Mouse (Mus musculus): ENCODE measurements at regions not wholly inside any gene's neighbourhood (a gene's known extent, or its start where the extent isn't known, plus 50 kb on each side); places are given as distances from the start of the nearest gene placed in this dataset.
"Not testable (repeated sequence)": the region's sequence is repeated elsewhere in the genome, so short reads cannot be mapped to it uniquely, and the experiment has no call there.

- DNase-seq, result no peak
Observed at GRCm38 (mm10) chr7:116681268-116681667, 177.1 kb downstream of the Nucb2 start.

GRCm38 (mm10) chr7:116700409-116700808 is 196.2 kb downstream of the Nucb2 start:
- DNase-seq, result no peak

- DNase-seq, result peak; percentile 77
Observed at GRCm38 (mm10) chr7:116701466-116702342, 197.5 kb downstream of the Nucb2 start.

- DNase-seq, result no peak
Observed at GRCm38 (mm10) chr7:116702596-116702995, 198.4 kb downstream of the Nucb2 start.

- no peak for DNase-seq
Observed at GRCm38 (mm10) chr7:116711541-116711940, 207.4 kb downstream of the Nucb2 start.

- peak; percentile 3 for DNase-seq
Observed at GRCm38 (mm10) chr7:116713200-116713599, 209.0 kb downstream of the Nucb2 start.

- DNase-seq, result peak; percentile 61
Observed at GRCm38 (mm10) chr7:116715234-116716046, 211.3 kb downstream of the Nucb2 start.

GRCm38 (mm10) chr7:116728379-116728778 is 224.2 kb downstream of the Nucb2 start:
- DNase-seq, result peak; percentile 4

- DNase-seq, result no peak
Observed at GRCm38 (mm10) chr7:116729795-116730194, 225.6 kb downstream of the Nucb2 start.

GRCm38 (mm10) chr7:116735676-116736075 is 231.5 kb downstream of the Nucb2 start:
- no peak for DNase-seq

GRCm38 (mm10) chr7:116736333-116736732 is 232.2 kb downstream of the Nucb2 start:
- DNase-seq, result no peak

- no peak for DNase-seq
Observed at GRCm38 (mm10) chr7:116738009-116738408, 233.8 kb downstream of the Nucb2 start.

GRCm38 (mm10) chr7:116754556-116754955 is 250.4 kb downstream of the Nucb2 start:
- DNase-seq, result no peak

- DNase-seq, result not testable (repeated sequence)
Observed at GRCm38 (mm10) chr7:116792181-116792580, 288.0 kb downstream of the Nucb2 start.

GRCm38 (mm10) chr7:116808475-116808874 is 304.3 kb downstream of the Nucb2 start:
- no peak for DNase-seq

GRCm38 (mm10) chr7:116816494-116816893 is 312.3 kb downstream of the Nucb2 start:
- no peak for DNase-seq

GRCm38 (mm10) chr7:116817991-116818390 is 313.8 kb downstream of the Nucb2 start:
- DNase-seq, result peak; percentile 87

- no peak for DNase-seq
Observed at GRCm38 (mm10) chr7:116820613-116821012, 316.4 kb downstream of the Nucb2 start.

- no peak for DNase-seq
Observed at GRCm38 (mm10) chr7:116842894-116843293, 338.7 kb downstream of the Nucb2 start.

- DNase-seq, result no peak
Observed at GRCm38 (mm10) chr7:116847846-116848730, 343.9 kb downstream of the Nucb2 start.

GRCm38 (mm10) chr7:116853351-116853750 is 349.2 kb downstream of the Nucb2 start:
- no peak for DNase-seq

- no peak for DNase-seq
Observed at GRCm38 (mm10) chr7:116857141-116857540, 353.0 kb downstream of the Nucb2 start.

GRCm38 (mm10) chr7:116857744-116858143 is 353.6 kb downstream of the Nucb2 start:
- DNase-seq, result no peak
